Mouse (Mus musculus) right cerebral cortex, adult 18-20 months (tissue): Measurements from ENCODE around the gene Rnase11.
A peak's percentile ranks its signal among the peaks of the same experiment; 100 is the strongest.

ENCODE experiments used
- DNase-seq: peaks from one replicate; pipeline ENCODE4 v3.0.0; 2022; ENCODE audit warnings: mixed read lengths

Gene Rnase11

DNA sequence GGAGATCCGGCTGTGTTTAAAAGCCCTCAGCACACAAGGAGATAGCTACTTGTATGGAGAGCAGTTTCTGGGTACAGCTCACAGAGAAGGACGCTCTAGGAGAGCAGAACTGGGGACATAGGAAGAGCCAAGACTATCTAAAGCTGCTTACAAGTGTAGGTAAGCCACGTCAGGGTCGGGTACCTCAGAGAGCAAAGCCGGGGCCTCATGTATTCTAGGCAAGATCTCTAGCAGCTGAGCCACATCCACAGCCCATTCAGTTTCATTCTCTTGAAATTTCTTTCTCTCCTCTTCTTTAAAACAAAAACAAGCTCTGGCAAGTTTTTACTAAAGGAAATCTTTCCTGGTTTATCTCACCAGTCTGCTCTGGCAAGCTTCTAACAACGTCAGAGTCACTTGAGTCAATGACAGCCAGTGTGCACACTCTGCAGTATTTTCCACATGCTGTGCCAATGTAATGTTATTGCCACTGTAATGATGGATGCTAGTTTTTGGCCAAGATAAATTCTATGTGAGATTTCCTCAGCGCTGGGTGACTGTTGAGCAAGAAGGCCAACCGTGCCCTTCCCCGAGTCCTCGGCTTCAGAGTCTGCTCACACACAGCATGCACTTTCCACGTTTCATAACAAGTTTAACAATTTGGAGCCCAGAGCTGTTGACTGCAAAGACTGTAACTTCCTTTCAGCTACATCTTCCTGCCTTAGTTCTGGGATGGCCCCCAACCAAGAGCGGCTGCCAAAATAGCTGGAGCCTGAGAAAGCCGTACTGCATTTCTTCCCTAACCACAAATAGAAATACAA lies 41.8 kb downstream of the Rnase11 start:
- peak; percentile 36 for DNase-seq

DNA sequence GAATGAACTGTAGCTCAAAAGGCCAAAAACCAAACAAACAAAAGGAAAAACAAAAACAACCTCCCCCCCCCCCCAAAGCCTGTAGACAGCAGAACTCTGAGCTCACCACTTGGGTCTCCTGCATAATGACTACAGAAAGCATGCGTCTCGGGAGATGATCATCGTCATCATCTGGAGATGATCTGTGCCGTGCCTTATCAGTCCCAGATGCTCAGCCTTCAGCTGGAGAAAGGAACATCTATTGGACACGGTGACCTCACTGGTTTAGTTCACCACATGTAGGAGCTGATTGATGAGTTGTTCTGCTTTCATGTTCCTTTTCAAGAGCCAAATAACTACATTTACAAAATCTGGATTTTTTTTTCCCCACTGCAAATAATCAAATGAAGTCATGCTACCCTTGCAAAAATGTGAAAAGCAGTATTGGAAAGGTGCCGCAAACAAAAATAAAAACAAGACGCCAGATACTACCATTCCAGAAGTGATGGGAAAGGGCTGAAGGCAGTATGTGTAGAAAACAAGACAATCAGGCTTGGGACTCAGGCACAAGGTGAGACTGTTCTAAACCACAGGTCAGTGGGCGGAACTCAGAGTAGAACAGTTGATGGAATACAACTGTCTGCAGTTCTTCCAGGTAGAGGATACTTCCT lies 42.7 kb downstream of the Rnase11 start, which contains the start of gene Rnase10:
TSS of gene Rnase10 (plus strand) at position 600 of the 650 bp plus-strand sequence.
- no peak for DNase-seq
